Mouse (Mus musculus) ES-E14 (cell line): ENCODE measurements around the gene Plekha3. TPM values are rescaled to one million over a fixed set of nuclear protein-coding genes. Genes with fewer than 3 reads are reported as not detected.

Source experiments
- DNase-seq: peaks from one replicate; pipeline ENCODE4 v3.0.0-alpha.2; 2013; ENCODE audit warnings: low read depth, low spot score
- H3K27ac ChIP-seq: 2 replicates; pipeline ENCODE4 v1.5.1; 2012; ENCODE audit warnings: low read depth, mild to moderate bottlenecking, low read length, moderate library complexity, mixed read lengths; ENCODE audit not compliant: poor library complexity, insufficient read depth, severe bottlenecking
- H3K36me3 ChIP-seq: 2 replicates; pipeline ENCODE4 v1.6.1; 2012; ENCODE audit warnings: mild to moderate bottlenecking, low read length, moderate library complexity, mixed read lengths; ENCODE audit not compliant: control insufficient read depth, poor library complexity, insufficient read depth, severe bottlenecking
- H3K4me1 ChIP-seq, 2 experiments: fragments of 150-350 bp in 1 of 2; sonication (generic) in 1 of 2; 2 replicates each; pipeline ENCODE4 v1.6.1; 2012; ENCODE audit warnings: low read length in 2 of 2, mild to moderate bottlenecking in 1 of 2, mixed read lengths in 1 of 2; ENCODE audit not compliant: control insufficient read depth in 2 of 2, insufficient read depth in 2 of 2, poor library complexity in 1 of 2
- H3K4me3 ChIP-seq, 2 experiments: fragments of 150-350 bp in 1 of 2; sonication (generic) in 1 of 2; 2 replicates each; pipeline ENCODE4 v1.5.1; 2012; ENCODE audit warnings: low read length in 2 of 2, low read depth in 1 of 2, mild to moderate bottlenecking in 1 of 2, mixed read lengths in 1 of 2; ENCODE audit not compliant: insufficient read depth in 1 of 2, poor library complexity in 1 of 2, severe bottlenecking in 1 of 2
- H3K9ac ChIP-seq: 2 replicates; pipeline ENCODE4 v1.6.1; 2012; ENCODE audit warnings: low read depth, mild to moderate bottlenecking, low read length, mixed read lengths; ENCODE audit not compliant: poor library complexity, insufficient read depth, severe bottlenecking
- H3K9me3 ChIP-seq: fragments of 150-350 bp; sonication (generic); 2 replicates; pipeline ENCODE4 v1.6.1; 2012; ENCODE audit warnings: low read depth, mild to moderate bottlenecking, low read length; ENCODE audit not compliant: control insufficient read depth, insufficient read depth
- CHD2 ChIP-seq: IDR thresholded peaks from 2 replicates; pipeline ENCODE4 v1.6.1; 2014; ENCODE audit warnings: mild to moderate bottlenecking, low read depth, low read length, inconsistent platforms
- HCFC1 ChIP-seq: IDR thresholded peaks from 2 replicates; pipeline ENCODE4 v1.6.1; 2012; ENCODE audit warnings: low read length, inconsistent platforms, borderline replicate concordance; ENCODE audit not compliant: insufficient read depth
- MAFK ChIP-seq: IDR thresholded peaks from 2 replicates; pipeline ENCODE4 v1.6.1; 2014; ENCODE audit warnings: mild to moderate bottlenecking, low read depth, low read length, inconsistent platforms; ENCODE audit not compliant: insufficient read depth
- ZC3H11A ChIP-seq: IDR thresholded peaks from 2 replicates; pipeline ENCODE4 v1.6.1; 2012; ENCODE audit warnings: low read depth, mild to moderate bottlenecking, inconsistent platforms, low read length, borderline replicate concordance
- ZNF384 ChIP-seq: IDR thresholded peaks from 2 replicates; pipeline ENCODE4 v1.6.1; 2012; ENCODE audit warnings: low read depth, low read length, inconsistent platforms
- in situ Hi-C, 2 experiments: fragments of 600-800 bp; cut with MboI; formaldehyde crosslinking; loops; one replicate each; pipeline ENCODE4 v1.15.1; 2025; ENCODE audit warnings: low sequenced_read_pairs in 2 of 2, inconsistent platforms in 1 of 2; ENCODE audit not compliant: unreplicated experiment in 2 of 2
- total RNA-seq: library from RNA; depleted of rRNA; stranded (reverse); fragments of 300-350 nt; gene quantifications from 2 replicates; pipeline ENCODE4 v1.2.3, GENCODE M21; 2012

Plekha3 gene
- total RNA-seq, 1 experiment, result 18.8 TPM

DNA sequence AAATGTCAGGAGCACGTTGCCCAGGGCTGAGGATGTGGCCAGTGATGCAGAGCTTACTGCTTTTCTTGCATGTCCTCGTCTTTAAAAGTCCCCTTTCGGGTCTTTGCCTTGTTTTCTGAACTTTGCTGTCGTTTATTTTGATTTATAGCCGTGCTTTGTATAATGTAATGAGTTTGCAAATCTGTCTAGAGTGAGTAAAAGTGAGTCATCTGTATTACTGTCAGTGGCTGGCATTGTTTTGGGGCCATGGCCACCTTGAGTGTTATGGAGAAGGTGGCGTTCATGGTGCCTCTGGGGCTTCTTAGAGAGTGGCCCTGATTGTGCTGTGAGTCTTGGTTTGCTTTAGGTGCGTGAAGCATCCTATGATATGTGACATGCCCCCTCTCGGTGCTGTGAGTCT lies 7.2 kb downstream of the Plekha3 start:
- TF ChIP-seq ZNF384, result no peak
- no peak for TF ChIP-seq MAFK
- no peak for TF ChIP-seq ZC3H11A
- TF ChIP-seq HCFC1, result no peak
- no peak for TF ChIP-seq CHD2
- 0 out of 4 replicates have a peak, but pooled peaks cover 0 to 2% of the 10 kb centered on the region in 2 experiments for H3K4me1 ChIP-seq
- no peak overlapping the region for H3K27ac ChIP-seq
- no peaks in the 10 kb centered on the region for H3K9me3 ChIP-seq
- H3K9ac ChIP-seq, result no peak overlapping the region
- in situ Hi-C loops, result no loop called here
- H3K36me3 ChIP-seq, result peaks cover 29% of the 10 kb centered on the region
- no peak for DNase-seq
- H3K4me3 ChIP-seq, result no peak overlapping the region

DNA sequence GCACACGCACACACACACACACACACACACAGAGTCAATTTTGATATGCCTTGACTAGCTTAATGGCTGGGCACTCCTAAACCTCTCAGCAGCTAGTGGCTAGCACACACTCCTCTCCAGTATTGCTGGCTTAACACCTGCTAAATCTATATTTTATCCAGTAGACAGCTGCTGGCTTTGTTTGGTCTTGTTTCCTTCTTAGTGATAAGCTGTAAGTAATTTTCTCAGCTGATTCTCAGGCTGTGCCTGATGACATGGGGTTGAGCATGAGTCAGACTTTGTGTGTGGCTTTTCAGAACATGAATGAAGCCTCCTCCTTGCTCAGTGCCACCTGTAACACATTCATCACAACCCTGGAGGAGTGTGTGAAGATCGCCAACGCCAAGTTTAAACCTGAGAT lies 11.9 kb downstream of the Plekha3 start:
- no peak overlapping the region for H3K4me3 ChIP-seq
- no peak for TF ChIP-seq CHD2
- TF ChIP-seq MAFK, result no peak
- no peak for TF ChIP-seq HCFC1
- no peak for TF ChIP-seq ZNF384
- TF ChIP-seq ZC3H11A, result no peak
- H3K9me3 ChIP-seq, result no peaks in the 10 kb centered on the region
- no peak for DNase-seq
- no peak overlapping the region for H3K27ac ChIP-seq
- H3K36me3 ChIP-seq, result peaks cover 40% of the 10 kb centered on the region
- in situ Hi-C loops, result no loop called here
- no peaks in the 10 kb centered on the region for H3K4me1 ChIP-seq
- H3K9ac ChIP-seq, result no peak overlapping the region

DNA sequence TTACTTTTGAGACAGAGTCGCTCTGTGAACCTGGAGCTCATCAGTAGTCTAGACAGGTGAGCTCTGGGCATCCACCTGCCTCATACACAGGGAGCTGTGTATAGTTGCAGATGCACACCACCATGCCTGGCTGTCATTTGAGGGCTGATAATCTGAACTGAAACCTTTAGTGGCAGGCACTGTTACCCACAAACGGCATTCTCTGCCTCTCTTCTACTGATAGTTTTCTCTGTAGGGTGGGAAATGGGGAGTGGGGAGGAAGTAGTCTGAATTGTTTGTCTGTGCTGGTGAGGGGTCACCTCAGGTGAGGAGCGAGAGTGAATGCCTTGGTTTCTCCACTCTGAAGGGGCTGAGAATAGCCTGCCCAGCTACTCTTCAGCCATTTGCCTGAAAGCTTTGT lies 12.5 kb downstream of the Plekha3 start:
- TF ChIP-seq MAFK (no peak), ZNF384 (no peak), HCFC1 (no peak)

DNA sequence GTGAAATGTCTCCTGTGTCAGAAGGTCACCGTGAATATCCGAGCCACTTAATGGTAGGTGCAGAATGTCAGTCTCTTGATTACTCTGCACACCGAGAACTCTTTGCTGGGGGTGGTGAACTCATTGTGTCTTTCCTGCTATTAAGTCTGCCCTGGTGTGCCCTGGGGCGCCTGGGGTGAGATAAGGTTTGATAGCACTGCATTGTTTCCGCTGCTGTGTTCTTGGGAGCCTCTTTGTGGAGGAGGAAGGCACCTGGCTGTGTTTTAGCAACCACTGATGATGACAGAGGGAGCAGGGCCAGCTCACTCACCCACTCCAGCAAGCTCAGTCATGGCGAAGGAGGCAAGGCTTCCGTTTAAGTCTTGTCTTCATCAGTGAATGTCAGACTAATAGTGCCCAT lies 13.1 kb downstream of the Plekha3 start:
- no peaks in the 10 kb centered on the region for H3K4me1 ChIP-seq
- H3K9me3 ChIP-seq, result no peaks in the 10 kb centered on the region
- DNase-seq, result no peak
- no peak overlapping the region for H3K4me3 ChIP-seq
- TF ChIP-seq MAFK, result no peak
- TF ChIP-seq HCFC1, result no peak
- no peak for TF ChIP-seq ZNF384
- no peak for TF ChIP-seq CHD2
- TF ChIP-seq ZC3H11A, result no peak
- in situ Hi-C loops, result no loop called here
- peaks cover 36% of the 10 kb centered on the region for H3K36me3 ChIP-seq
- H3K27ac ChIP-seq, result no peak overlapping the region
- H3K9ac ChIP-seq, result no peak overlapping the region

More for the DNA sequence above, 12.5 kb downstream of the Plekha3 start:
- Histone ChIP-seq H3K9ac (no peak overlapping the region), H3K9me3 (no peaks in the 10 kb centered on the region), H3K4me1 (no peaks in the 10 kb centered on the region), H3K27ac (no peak overlapping the region), H3K36me3 (peaks cover 39% of the 10 kb centered on the region), H3K4me3 (no peak overlapping the region)
- no peak for DNase-seq
- in situ Hi-C loops, result no loop called here

DNA sequence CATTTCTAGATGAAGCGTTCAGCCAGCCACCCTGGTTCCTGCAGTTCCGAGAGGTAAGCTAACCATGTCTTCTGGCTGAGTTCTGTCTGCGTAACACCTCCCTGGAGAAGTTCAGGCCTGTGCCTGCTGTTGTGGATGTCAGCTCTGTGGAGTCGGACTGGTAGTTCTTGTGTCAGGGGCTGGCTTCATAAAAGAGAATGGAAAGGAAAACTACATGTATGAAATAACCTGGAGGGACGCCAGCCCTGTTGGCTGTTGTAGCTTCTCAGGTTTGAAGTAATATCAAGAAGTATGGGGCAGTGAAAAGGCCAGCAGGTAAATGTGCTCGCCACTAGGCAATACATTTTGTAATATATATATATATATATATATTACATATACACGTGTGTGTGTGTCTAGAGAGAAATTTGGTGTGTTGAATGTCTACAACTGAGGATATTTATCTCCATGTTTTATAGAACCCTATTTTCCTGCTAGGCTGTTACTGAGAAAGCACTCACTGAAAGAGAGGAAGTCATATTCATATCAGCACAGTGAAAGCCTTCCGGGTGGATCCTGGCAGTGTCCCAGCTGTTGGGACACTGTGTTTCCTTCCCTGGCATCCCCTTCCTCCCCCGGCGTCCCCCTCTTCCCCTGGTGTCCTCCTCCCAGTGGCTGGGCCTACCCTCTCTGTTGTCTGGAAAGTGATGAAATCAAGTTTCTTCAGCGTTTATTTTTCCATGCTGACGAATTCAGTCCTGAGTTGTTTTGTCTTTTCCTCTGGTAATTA lies 15.5 kb downstream of the Plekha3 start:
- H3K36me3 ChIP-seq, result peaks cover 41% of the 10 kb centered on the region
- no peak overlapping the region for H3K27ac ChIP-seq
- in situ Hi-C loops, result no loop called here
- TF ChIP-seq MAFK (no peak), CHD2 (no peak), ZC3H11A (no peak), ZNF384 (no peak), HCFC1 (no peak)
- no peaks in the 10 kb centered on the region for H3K9me3 ChIP-seq
- H3K9ac ChIP-seq, result no peak overlapping the region
- H3K4me3 ChIP-seq, result no peak overlapping the region
- no peak for DNase-seq
- H3K4me1 ChIP-seq, result no peaks in the 10 kb centered on the region
